8 mouse cellular contexts compared by ENCODE assay signal in the genomic region with DNA sequence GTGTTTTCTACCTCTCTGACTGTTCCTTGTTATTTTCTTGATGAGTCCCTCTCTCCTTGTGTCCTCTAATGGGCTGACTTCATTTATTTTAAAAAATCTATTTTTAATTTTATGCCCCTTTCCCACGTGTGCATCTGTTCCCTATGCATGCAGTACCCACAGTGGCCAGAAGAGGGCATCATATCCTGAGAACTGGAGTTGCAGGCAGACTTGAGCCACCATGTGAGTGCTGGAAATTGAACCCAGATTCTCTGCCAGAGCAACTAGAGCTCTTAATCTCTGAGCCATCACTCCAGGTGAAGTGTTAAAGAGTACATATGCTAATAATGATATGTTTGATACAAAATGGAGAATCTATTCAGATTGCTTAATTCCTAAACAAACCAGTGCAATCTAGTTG. TPM values are rescaled to one million over a fixed set of nuclear protein-coding genes. Genes with fewer than 3 reads are reported as not detected.
DNase-seq lines count a peak whose midpoint lies in the region; ATAC-seq lines count a peak whose summit lies in the region.

No protein-coding gene starts in this region.

- peak; percentile 80 for ATAC-seq in erythroblast, adult 5-6 weeks (replicated peaks; ENCODE audit: low FRiP score, poor library complexity, severe bottlenecking)

- peak; percentile 48 for DNase-seq in embryo, embryonic 10 days (ENCODE audit: low spot score)
- no peak for DNase-seq in embryo, embryonic 11 days
- DNase-seq in right cerebral cortex, postnatal 4 days = peak; percentile 11
- DNase-seq in right cerebral cortex, adult 2 months (ENCODE audit: low spot score in 2 of 2) = no peak
- DNase-seq in retina, postnatal 1 day = peak; percentile 20
- DNase-seq in frontal cortex, adult 2 months (ENCODE audit: extremely low spot score in 1 of 2, low spot score in 1 of 2) = no peak
- DNase-seq in adrenal gland, adult 8-10 months = no peak

RNA-seq across cellular contexts. Expression of gene Stard13, which starts 58.7 kb away (rescaled TPM):
- not detected in 2 replicates for total RNA-seq in erythroblast, adult 5-6 weeks (2015; ENCODE audit: low replicate concordance)
- total RNA-seq in erythroblast, adult 5-6 weeks (2017; ENCODE audit: low replicate concordance) = not detected in 2 replicates
- polyA plus RNA-seq in frontal cortex, adult 2 months (2012; rRNA removed) = 6.7 and 7.4 TPM in 2 replicates
- 10 to 100 TPM; 12.5 to 17.0 (median 14.7) TPM for total RNA-seq in adrenal gland, adult 8-10 months (2022)

Comparison
In these comparisons a context has a peak if more than half of its experiments do, and no peak if none do; other contexts are left out.
1. DNase-seq: peak in embryo, embryonic 10 days (single experiment), right cerebral cortex, postnatal 4 days (single experiment) and retina, postnatal 1 day (single experiment); none in embryo, embryonic 11 days (single experiment), right cerebral cortex, adult 2 months (0 of 2), frontal cortex, adult 2 months (0 of 2) and adrenal gland, adult 8-10 months (single experiment).
2. RNA of gene Stard13, which starts 58.7 kb away (total RNA-seq): 12.5 to 17.0 TPM in adrenal gland, adult 8-10 months; not detected in erythroblast, adult 5-6 weeks; every median in the first group is over 10 times any median in the second.